Mouse (Mus musculus) C2C12 (cell line): ENCODE measurements at regions not wholly inside any gene's neighbourhood (a gene's known extent, or its start where the extent isn't known, plus 50 kb on each side); places are given as distances from the start of the nearest gene placed in this dataset.

Source experiments
- CTCF ChIP-seq: IDR thresholded peaks from one replicate; pipeline ENCODE4 v1.5.1; 2011; ENCODE audit not compliant: control insufficient read depth, insufficient read depth, insufficient read length
- MYOG ChIP-seq: IDR thresholded peaks from one replicate; pipeline ENCODE4 v1.6.1; 2011; ENCODE audit not compliant: control insufficient read depth, insufficient read length; ENCODE audit errors: extremely low read depth

DNA sequence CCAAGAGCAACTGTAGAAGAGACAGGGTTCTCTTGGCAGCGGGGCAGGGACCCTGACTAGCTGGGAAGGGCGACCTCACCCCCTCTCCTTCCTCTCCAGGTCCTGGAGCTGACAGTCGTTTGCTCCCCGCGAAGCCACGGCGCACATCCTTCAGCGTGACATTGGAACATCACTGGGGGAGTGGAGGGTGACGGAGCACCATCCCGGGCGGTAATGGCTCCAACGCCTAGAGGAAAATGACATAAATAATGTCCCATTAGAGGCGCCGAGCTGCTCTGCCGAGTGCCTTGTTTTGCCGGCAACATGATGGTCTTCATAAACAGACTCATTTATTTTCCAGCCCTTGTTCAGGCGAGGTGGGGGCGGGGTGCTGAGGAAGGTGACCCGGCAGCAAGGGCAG lies 62.3 kb upstream of the Ctnnbl1 start:
- TF ChIP-seq CTCF (no peak), MYOG (no peak)
